Mouse (Mus musculus) layer of hippocampus, adult 9-11 months (tissue): ENCODE results near the gene Gm20388.
A peak's percentile ranks its signal among the peaks of the same experiment; 100 is the strongest.

Experiments used
- DNase-seq: peaks from one replicate; pipeline ENCODE4 v3.0.0; 2022

Gm20388 gene

GRCm38 (mm10) chr8:122464985-122465384 is 2554.3 kb downstream of the Gm20388 start:
- DNase-seq: no peak

GRCm38 (mm10) chr8:122467816-122468215 is 2557.2 kb downstream of the Gm20388 start:
- DNase-seq: no peak

GRCm38 (mm10) chr8:122469407-122469806 is 2558.8 kb downstream of the Gm20388 start:
- no peak for DNase-seq

- no peak for DNase-seq
These were observed 2559.3 kb downstream of the Gm20388 start for GRCm38 (mm10) chr8:122469965-122470364.

- DNase-seq: no peak
These were observed 2560.1 kb downstream of the Gm20388 start for GRCm38 (mm10) chr8:122470691-122471090.

GRCm38 (mm10) chr8:122473911-122474421 is 2563.3 kb downstream of the Gm20388 start:
- DNase-seq: peak; percentile 68

- peak; percentile 39 for DNase-seq
These were observed 2564.4 kb downstream of the Gm20388 start for GRCm38 (mm10) chr8:122474951-122475560.

GRCm38 (mm10) chr8:122475580-122476320 is 2565.1 kb downstream of the Gm20388 start, which contains the start of the genes Rnf166 and Ctu2:
TSS of gene Rnf166 (minus strand) at chr8:122476064.
TSS of gene Ctu2 (plus strand) at chr8:122476143.
- peak; percentile 87 for DNase-seq

GRCm38 (mm10) chr8:122482448-122482847 is 2571.8 kb downstream of the Gm20388 start:
- no peak for DNase-seq

- no peak for DNase-seq
These were observed 2573.2 kb downstream of the Gm20388 start for GRCm38 (mm10) chr8:122483877-122484276.

GRCm38 (mm10) chr8:122484831-122485230 is 2574.2 kb downstream of the Gm20388 start:
- DNase-seq: no peak

GRCm38 (mm10) chr8:122488387-122488786 is 2577.7 kb downstream of the Gm20388 start:
- DNase-seq: peak; percentile 58

- no peak for DNase-seq
These were observed 2586.5 kb downstream of the Gm20388 start for GRCm38 (mm10) chr8:122497016-122497734.

- DNase-seq: no peak
These were observed 2587.3 kb downstream of the Gm20388 start for GRCm38 (mm10) chr8:122497912-122498311.

- DNase-seq: peak; percentile 61
These were observed 2590.2 kb downstream of the Gm20388 start for GRCm38 (mm10) chr8:122500856-122501255.

GRCm38 (mm10) chr8:122511552-122511951 is 2600.9 kb downstream of the Gm20388 start:
- DNase-seq: no peak

GRCm38 (mm10) chr8:122512392-122512791 is 2601.8 kb downstream of the Gm20388 start:
- DNase-seq: no peak

- DNase-seq: no peak
These were observed 2605.1 kb downstream of the Gm20388 start for GRCm38 (mm10) chr8:122515699-122516098.

- DNase-seq: no peak
These were observed 2607.0 kb downstream of the Gm20388 start for GRCm38 (mm10) chr8:122517541-122518190.

- DNase-seq: no peak
These were observed 2610.0 kb downstream of the Gm20388 start for GRCm38 (mm10) chr8:122520611-122521010.

GRCm38 (mm10) chr8:122522796-122523651 is 2612.4 kb downstream of the Gm20388 start:
- DNase-seq: no peak
